Mouse (Mus musculus) intestine, embryonic 14.5 days (tissue): ENCODE measurements around the gene Tns2. TPM values are rescaled to one million over a fixed set of nuclear protein-coding genes. Genes with fewer than 3 reads are reported as not detected.
A peak's percentile ranks its signal among the peaks of the same experiment; 100 is the strongest.

Source experiments
- ATAC-seq: fragments of 200-750 bp; cut with Nextera tagmentation; replicated peaks from 2 replicates; pipeline ENCODE4 v1.8.0; 2017; ENCODE audit warnings: low read depth, moderate number of reproducible peaks, moderate TSS enrichment, moderate library complexity; ENCODE audit not compliant: low FRiP score, low TSS enrichment
- DNase-seq: peaks from one replicate; pipeline ENCODE4 v3.0.0-alpha.2; 2018; ENCODE audit warnings: low spot score
- H3K27ac ChIP-seq: fragments of 300-500 bp; sonication (generic); 2 replicates; pipeline ENCODE4 v1.5.1; 2014; ENCODE audit warnings: low read depth, mild to moderate bottlenecking, control low read depth
- H3K27me3 ChIP-seq: fragments of 300-500 bp; sonication (generic); replicated peaks from 2 replicates; pipeline ENCODE4 v1.6.1; 2014; ENCODE audit warnings: low read length, control low read depth; ENCODE audit not compliant: control insufficient read depth, insufficient read depth
- H3K36me3 ChIP-seq: fragments of 300-500 bp; sonication (generic); 2 replicates; pipeline ENCODE4 v1.6.1; 2014; ENCODE audit warnings: low read length, control low read depth; ENCODE audit not compliant: control insufficient read depth, insufficient read depth
- H3K4me1 ChIP-seq: fragments of 300-500 bp; sonication (generic); replicated peaks from 2 replicates; pipeline ENCODE4 v1.6.1; 2014; ENCODE audit warnings: low read length, control low read depth, mixed read lengths; ENCODE audit not compliant: control insufficient read depth, insufficient read depth
- H3K4me2 ChIP-seq: fragments of 300-500 bp; sonication (generic); 2 replicates; pipeline ENCODE4 v1.6.1; 2014; ENCODE audit warnings: low read length
- H3K4me3 ChIP-seq: fragments of 300-500 bp; sonication (generic); 2 replicates; pipeline ENCODE4 v1.5.1; 2014; ENCODE audit warnings: low read depth, low read length, control low read depth, mixed read lengths
- H3K9ac ChIP-seq: fragments of 300-500 bp; sonication (generic); 2 replicates; pipeline ENCODE4 v1.6.1; 2014; ENCODE audit warnings: mild to moderate bottlenecking, low read length
- H3K9me3 ChIP-seq: fragments of 300-500 bp; sonication (generic); 2 replicates; pipeline ENCODE4 v1.6.1; 2016; ENCODE audit warnings: low read length, control low read depth; ENCODE audit not compliant: control insufficient read depth
- WGBS: fragments of 180-500 bp; shearing (Covaris S2); extraction: QIAGEN DNeasy Blood & Tissue Kit; methylation state at CpG from one replicate; pipeline ENCODE4 v1.1.7; 2014; 5-methylcytosine and 5-hydroxymethylcytosine counted together
- polyA plus RNA-seq: library from polyadenylated mRNA; unstranded; fragments of >200 nt; fragmentation: Nextera tagmentation; extraction: Ambion mirVana; gene quantifications from 2 replicates; pipeline ENCODE4 v1.2.1, GENCODE M21; 2014

Tns2 gene
- 41.5 and 48.8 TPM in 2 replicates for polyA plus RNA-seq

DNA sequence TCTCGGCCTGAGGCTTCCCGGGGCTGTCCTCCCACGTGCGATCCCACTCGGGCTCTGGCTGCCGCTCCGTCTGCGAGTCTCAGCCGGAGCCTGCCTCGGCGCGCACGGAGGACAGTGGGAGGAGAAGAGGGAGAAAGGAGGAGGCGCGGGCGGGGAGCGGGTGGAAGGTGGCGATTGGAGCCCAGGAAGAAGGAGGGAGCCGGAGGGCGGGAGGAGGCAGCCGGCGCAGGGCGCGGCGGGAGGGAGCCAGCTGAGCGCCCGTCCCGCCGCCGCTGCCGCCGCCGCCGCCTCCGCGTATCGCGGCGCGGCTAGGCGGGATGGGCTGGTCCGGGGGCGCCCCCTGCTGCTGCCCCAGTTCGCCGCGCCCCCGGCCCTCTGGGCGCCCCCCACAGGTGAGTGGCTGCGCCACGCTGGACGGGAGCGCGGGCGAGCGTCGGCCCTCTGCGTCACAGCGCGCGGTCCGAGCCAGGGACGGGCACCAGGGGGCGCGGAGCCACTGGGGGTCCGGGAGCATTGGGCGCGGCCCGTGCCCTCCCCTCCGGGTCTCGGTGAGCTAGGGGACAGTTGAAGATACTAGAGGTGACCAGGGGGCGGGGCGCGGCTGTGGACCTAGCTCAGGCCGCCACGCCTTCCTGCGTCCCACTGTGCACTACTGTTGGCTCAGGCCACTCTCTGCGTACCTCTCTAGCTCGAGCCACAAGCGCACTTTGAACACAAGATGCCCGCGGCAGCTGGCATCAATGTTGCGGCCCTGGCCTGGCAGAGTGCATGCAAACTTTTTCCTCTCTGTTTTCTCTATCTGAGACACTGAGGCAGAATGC is at the start of gene Tns2:
Tns2 (plus strand) TSS at position 253 of the 821 bp plus-strand sequence.
- DNase-seq (peak; percentile 89), ATAC-seq (peak; percentile 64)
- Histone ChIP-seq H3K4me2 (peak within 1 kb of the TSS; percentile 80), H3K4me1 (peaks cover 58% of the 10 kb centered on the region), H3K27ac (peak within 1 kb of the TSS; percentile 85), H3K9me3 (no peaks in the 10 kb centered on the region), H3K4me3 (peak within 1 kb of the TSS; percentile 54), H3K9ac (peak within 1 kb of the TSS; percentile 62), H3K27me3 (no peaks in the 10 kb centered on the region), H3K36me3 (peaks cover 27% of the 10 kb centered on the region)
- WGBS = 1% methylated on average over 59 of the region's 82 CpGs

DNA sequence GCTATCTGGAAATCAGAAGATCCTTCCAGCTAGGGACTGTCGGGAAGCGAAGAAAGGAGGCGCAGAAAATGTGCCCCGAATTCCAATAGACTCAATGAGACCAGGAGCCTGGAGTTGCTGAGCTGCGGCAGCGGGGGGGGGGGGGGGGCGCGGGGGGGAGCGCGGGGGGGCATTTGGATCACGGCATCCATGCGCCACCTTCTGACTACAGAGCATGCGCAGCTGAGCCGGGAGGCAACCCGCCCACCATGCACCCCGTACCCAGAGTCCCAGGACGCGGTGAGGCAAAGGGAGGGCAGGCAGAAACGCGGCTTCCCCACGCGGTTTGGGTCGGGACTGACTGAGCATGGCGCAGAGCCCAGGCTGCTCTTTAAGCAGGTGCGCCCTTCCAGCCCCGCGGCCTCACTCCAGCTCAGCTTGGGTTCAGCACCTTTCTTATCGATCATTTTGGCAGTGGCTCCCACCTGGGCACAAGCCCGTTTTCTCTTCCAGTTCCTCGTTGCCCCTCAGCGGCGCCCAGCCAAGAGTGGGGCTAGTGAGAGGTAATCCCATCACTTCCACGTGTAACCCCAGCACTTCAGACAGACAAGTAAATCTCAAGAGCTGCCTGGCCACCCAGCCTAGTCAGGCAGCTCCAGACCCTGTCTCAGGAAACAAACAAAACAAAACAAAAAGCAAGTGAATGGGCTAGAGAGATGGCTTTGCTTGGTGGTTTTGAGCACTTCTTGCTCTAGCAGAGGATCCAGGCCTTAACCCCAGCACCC is 48.1 kb upstream of the Tns2 start:
- ATAC-seq = peak; percentile 80; the same call in 1 of the 2 replicates

DNA sequence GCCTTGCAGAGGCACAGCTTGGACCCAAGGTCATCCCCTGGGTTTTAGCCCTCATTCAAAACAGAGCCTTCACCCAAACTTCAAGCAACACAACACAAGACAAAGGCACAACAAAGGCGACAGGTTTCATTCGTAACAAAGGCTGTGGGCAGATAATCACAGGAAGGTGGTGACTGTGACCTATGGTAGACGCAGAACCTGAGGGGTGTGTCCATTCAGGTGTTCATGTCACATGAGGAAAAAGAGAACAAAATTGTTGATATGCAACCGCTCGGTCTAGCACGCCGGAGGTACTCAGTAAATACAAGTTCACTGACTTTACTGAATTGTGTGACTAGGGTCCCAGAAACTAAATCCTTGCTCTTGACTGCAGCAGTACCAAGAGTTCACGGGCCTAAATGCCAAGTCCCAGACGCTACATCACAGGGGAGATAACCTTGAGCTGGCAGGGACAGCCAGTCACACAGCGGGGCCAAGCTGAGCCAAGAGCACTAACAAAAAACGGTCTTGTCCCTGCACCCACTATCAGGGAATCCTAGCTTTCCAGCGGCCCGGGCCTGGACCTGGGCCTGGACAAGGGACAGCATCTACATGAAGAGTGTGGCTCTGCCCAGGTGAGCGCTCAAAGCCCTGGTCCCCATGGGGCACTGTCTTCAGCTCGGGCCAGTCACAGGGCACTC is 43.6 kb upstream of the Tns2 start:
- no peaks in the 10 kb centered on the region for H3K27me3 ChIP-seq
- no peaks in the 10 kb centered on the region for H3K9me3 ChIP-seq
- ATAC-seq = no peak
- no peak for DNase-seq
- H3K4me3 ChIP-seq = no peak overlapping the region
- H3K4me2 ChIP-seq = no peak overlapping the region
- no peak overlapping the region for H3K9ac ChIP-seq
- WGBS = 89% methylated on average over 15 of the region's 15 CpGs
- no peaks in the 10 kb centered on the region for H3K36me3 ChIP-seq
- H3K4me1 ChIP-seq = peaks cover 5% of the 10 kb centered on the region; the same call in 1 of the 2 replicates
- no peak overlapping the region for H3K27ac ChIP-seq

More for the DNA sequence above, 48.1 kb upstream of the Tns2 start:
- H3K4me1 ChIP-seq = peaks cover 8% of the 10 kb centered on the region; the same call in 1 of the 2 replicates
- no peaks in the 10 kb centered on the region for H3K27me3 ChIP-seq
- H3K4me2 ChIP-seq = peak overlapping the region; percentile 75
- peak; percentile 78 for DNase-seq
- H3K9ac ChIP-seq = peak overlapping the region; percentile 46
- no peaks in the 10 kb centered on the region for H3K36me3 ChIP-seq
- H3K9me3 ChIP-seq = no peaks in the 10 kb centered on the region
- H3K27ac ChIP-seq = peak overlapping the region; percentile 54; the same call in 1 of the 2 replicates
- peak overlapping the region; percentile 42 for H3K4me3 ChIP-seq
- 1% methylated on average over 29 of the region's 33 CpGs for WGBS

DNA sequence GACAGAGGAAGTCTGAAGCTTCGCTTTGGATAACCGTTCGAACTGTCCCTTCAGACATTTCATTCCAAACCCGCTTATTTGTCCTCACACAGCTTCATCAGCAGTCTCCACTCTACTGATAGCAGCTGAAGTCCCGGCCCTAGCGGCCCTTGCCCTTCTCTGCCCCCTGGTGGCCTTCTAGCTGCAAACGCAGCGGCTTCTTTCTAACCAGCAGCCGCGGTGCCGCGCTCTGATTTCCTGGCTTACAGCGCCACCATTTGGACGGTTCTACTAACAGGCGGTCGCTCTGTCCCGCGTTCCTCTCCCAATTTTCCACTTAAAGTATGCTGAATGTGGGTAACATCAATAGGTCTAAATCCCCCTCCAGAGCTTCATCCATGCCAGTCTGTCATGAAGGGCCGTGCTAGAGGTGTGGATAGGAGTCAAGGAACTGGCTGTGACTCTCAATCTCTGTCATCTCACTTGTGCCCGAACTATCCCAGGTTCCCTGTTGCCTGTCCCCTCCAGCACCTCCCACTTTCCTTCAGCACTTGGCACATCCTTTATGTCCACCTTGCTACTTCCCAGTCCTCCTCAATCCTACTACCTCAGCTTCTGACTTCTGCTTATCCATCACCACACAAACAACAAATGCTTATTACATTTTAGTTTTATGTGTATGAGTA is 34.4 kb upstream of the Tns2 start:
- Histone ChIP-seq H3K9ac (no peak overlapping the region), H3K4me3 (no peak overlapping the region), H3K27ac (no peak overlapping the region), H3K27me3 (no peaks in the 10 kb centered on the region), H3K36me3 (no peaks in the 10 kb centered on the region), H3K4me1 (peaks cover 12% of the 10 kb centered on the region), H3K9me3 (no peaks in the 10 kb centered on the region), H3K4me2 (no peak overlapping the region)
- WGBS = 6% methylated on average over 20 of the region's 20 CpGs
- ATAC-seq (peak; percentile 53), DNase-seq (peak; percentile 96)

DNA sequence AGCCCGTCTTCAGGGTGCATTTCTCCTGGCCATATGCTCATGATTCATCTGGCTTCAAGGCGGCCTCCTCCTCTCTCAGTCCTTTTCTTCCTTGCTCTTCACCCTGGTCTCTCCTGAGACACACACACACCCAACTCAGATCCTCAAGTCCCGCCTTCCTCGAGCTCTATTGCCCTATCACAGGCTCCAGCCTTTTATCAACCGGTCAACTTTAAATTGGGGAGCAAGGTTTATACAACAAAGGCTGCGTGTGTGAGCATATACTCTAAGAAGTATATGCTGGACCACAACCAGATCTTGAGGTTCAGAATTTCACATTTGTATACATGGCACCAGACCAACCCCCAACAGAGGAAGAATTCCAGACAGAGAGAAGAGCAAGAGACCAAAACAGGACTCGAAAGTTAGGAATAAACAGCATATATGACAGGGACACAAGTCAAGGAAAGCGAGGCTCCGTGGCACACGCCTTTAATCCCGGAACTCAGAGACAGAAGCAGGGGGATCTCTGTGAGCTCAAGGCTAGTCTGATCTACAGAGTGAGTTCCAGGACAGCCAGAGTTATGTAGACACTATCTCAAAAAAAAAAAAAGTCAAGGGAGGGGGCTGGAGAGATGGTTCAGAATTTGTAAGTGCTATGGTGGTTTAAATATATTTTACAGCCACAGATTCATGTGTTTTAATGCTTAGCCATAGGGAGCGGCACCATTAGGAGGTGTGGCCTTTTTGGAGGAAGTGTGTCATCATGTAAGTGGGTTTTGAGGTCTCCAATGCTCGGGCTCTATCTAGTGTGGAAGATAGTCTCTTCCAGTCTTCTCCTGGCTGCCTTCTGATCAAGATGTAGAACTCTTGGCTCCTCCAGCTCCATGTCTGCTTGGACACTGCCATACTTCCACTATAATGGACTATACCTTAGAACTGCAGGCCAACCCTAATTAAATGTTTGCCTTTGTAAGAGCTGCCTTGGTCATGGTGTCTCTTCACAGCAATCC is 29.4 kb upstream of the Tns2 start:
- Histone ChIP-seq H3K4me2 (no peak overlapping the region), H3K27me3 (no peaks in the 10 kb centered on the region), H3K27ac (no peak overlapping the region), H3K4me1 (peaks cover 10% of the 10 kb centered on the region), H3K9ac (no peak overlapping the region), H3K36me3 (no peaks in the 10 kb centered on the region), H3K9me3 (no peaks in the 10 kb centered on the region), H3K4me3 (no peak overlapping the region)
- 68% methylated on average over 13 of the region's 13 CpGs for WGBS
- ATAC-seq (no peak), DNase-seq (no peak)

DNA sequence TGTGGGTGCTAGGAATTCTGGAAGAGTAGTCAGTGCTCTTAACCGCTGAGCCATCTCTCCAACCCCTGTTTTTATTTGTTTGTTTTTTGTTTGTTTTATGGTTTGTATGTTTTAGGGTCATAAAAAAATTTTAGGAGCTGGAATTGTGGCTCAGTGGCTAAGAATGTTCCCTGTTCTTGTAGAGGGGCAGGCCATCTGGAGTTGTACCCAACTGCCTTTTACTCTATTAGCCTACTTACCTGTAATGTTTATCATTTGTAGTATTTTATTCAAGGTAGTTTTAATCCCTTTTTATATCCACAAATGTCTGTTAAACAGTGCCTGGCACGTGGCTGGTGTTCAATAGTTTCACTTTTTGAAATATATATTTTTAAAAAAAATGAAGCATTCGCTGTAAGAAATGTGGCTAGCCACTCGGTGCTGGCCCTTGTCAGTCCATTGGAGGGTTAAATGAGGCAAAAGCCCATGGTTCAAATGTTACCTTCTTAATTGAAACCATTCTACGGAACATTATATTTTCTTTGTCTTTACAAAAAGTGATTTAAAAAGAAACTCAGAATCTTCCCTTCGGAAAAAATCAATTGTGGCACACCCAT is 27.2 kb upstream of the Tns2 start:
- no peak for DNase-seq
- Histone ChIP-seq H3K4me3 (peak overlapping the region; percentile 100), H3K36me3 (no peaks in the 10 kb centered on the region; the same call in 1 of the 2 replicates), H3K9me3 (no peaks in the 10 kb centered on the region), H3K4me2 (peak overlapping the region; percentile 60), H3K4me1 (peaks cover 11% of the 10 kb centered on the region), H3K9ac (peak overlapping the region; percentile 25), H3K27me3 (no peaks in the 10 kb centered on the region), H3K27ac (no peak overlapping the region; the same call in 1 of the 2 replicates)
- peak; percentile 37 for ATAC-seq
- WGBS = 11% methylated on average over 6 of the region's 6 CpGs

DNA sequence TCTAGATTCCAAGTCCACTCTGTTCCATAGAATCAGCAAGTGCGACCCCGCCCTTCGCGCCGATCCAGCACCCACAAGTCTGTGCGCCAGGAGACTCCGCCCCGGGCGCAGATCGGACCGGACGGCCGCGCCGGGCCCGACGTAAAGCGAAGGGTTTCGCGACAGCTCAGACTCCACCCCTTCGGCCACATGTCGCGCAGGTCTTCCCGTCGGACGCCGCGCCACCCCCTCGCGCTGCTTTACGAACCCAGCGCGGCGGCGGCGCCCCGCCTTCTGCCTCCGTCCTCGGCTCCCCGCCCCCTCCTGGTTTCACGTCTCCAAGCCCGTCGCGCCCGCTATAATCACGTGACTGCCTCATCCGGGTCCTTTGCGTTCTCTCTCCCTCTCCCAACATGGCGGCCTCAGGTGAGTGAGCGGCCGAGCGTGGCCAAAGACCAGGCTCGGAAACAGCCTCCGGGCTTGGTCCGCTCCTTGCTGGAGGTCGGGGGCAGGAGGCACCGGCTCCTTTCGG is 26.6 kb upstream of the Tns2 start, which contains the start of gene Eif4b:
Eif4b (plus strand) TSS at position 215 of the 511 bp plus-strand sequence.
- H3K9ac ChIP-seq = peak within 1 kb of the TSS; percentile 97
- H3K36me3 ChIP-seq = no peaks in the 10 kb centered on the region; the same call in 1 of the 2 replicates
- DNase-seq = peak; percentile 99
- no peaks in the 10 kb centered on the region for H3K9me3 ChIP-seq
- H3K4me3 ChIP-seq = peak within 1 kb of the TSS; percentile 100
- peak within 1 kb of the TSS; percentile 93 for H3K4me2 ChIP-seq
- H3K4me1 ChIP-seq = peaks cover 11% of the 10 kb centered on the region
- H3K27ac ChIP-seq = peak within 1 kb of the TSS; percentile 94
- no peaks in the 10 kb centered on the region for H3K27me3 ChIP-seq
- WGBS = under 1% methylated on average over 57 of the region's 58 CpGs
- peak; percentile 92 for ATAC-seq
